Mouse (Mus musculus) splenic B cell, adult 2 months (primary cell): ENCODE data around the gene Rundc3a.
A peak's percentile ranks its signal among the peaks of the same experiment; 100 is the strongest.

Source experiments
- DNase-seq: peaks from one replicate; pipeline ENCODE4 v3.0.0-alpha.2; 2011; ENCODE audit warnings: low read depth, low spot score
- H3K27me3 ChIP-seq: 2 replicates; pipeline ENCODE4 v1.6.1; 2012; ENCODE audit warnings: mild to moderate bottlenecking, low read length, moderate library complexity, mixed read lengths; ENCODE audit not compliant: control insufficient read depth, poor library complexity, insufficient read depth, severe bottlenecking
- H3K36me3 ChIP-seq: 2 replicates; pipeline ENCODE4 v1.6.1; 2012; ENCODE audit warnings: mild to moderate bottlenecking, low read length, moderate library complexity, mixed read lengths; ENCODE audit not compliant: control insufficient read depth, poor library complexity, insufficient read depth, severe bottlenecking

Gene Rundc3a

GRCm38 (mm10) chr11:102437120-102438061, 44.2 kb downstream of the Rundc3a start:
- no peaks in the 10 kb centered on the region for H3K27me3 ChIP-seq
- peaks cover 4% of the 10 kb centered on the region for H3K36me3 ChIP-seq
- DNase-seq, result peak; percentile 53

GRCm38 (mm10) chr11:102438212-102439092, 45.2 kb downstream of the Rundc3a start:
- peaks cover 4% of the 10 kb centered on the region for H3K36me3 ChIP-seq
- DNase-seq, result peak; percentile 82

GRCm38 (mm10) chr11:102439093-102440082, 46.2 kb downstream of the Rundc3a start:
- DNase-seq, result no peak
- Histone ChIP-seq H3K36me3 (peaks cover 4% of the 10 kb centered on the region), H3K27me3 (no peaks in the 10 kb centered on the region)

More at GRCm38 (mm10) chr11:102438212-102439092, 45.2 kb downstream of the Rundc3a start:
- no peaks in the 10 kb centered on the region for H3K27me3 ChIP-seq

- H3K27me3 ChIP-seq, result no peaks in the 10 kb centered on the region; the same call in 1 of the 2 replicates
- H3K36me3 ChIP-seq, result peaks cover 4% of the 10 kb centered on the region
- DNase-seq, result no peak
Observed at GRCm38 (mm10) chr11:102440255-102440654, 47.1 kb downstream of the Rundc3a start.

GRCm38 (mm10) chr11:102441434-102441833, 48.2 kb downstream of the Rundc3a start:
- no peaks in the 10 kb centered on the region; the same call in 1 of the 2 replicates for H3K36me3 ChIP-seq
- no peaks in the 10 kb centered on the region; the same call in 1 of the 2 replicates for H3K27me3 ChIP-seq
- DNase-seq, result no peak

- H3K36me3 ChIP-seq, result no peaks in the 10 kb centered on the region
- no peak for DNase-seq
Observed at GRCm38 (mm10) chr11:102442089-102442488, 48.9 kb downstream of the Rundc3a start.

GRCm38 (mm10) chr11:102443740-102444139, 50.5 kb downstream of the Rundc3a start:
- Histone ChIP-seq H3K27me3 (no peaks in the 10 kb centered on the region; the same call in 1 of the 2 replicates), H3K36me3 (no peaks in the 10 kb centered on the region)
- no peak for DNase-seq

More at GRCm38 (mm10) chr11:102442089-102442488, 48.9 kb downstream of the Rundc3a start:
- no peaks in the 10 kb centered on the region; the same call in 1 of the 2 replicates for H3K27me3 ChIP-seq

- Histone ChIP-seq H3K27me3 (no peaks in the 10 kb centered on the region; the same call in 1 of the 2 replicates), H3K36me3 (no peaks in the 10 kb centered on the region)
- DNase-seq, result no peak
Observed at GRCm38 (mm10) chr11:102444321-102444720, 51.1 kb downstream of the Rundc3a start.

GRCm38 (mm10) chr11:102444781-102445180, 51.6 kb downstream of the Rundc3a start:
- Histone ChIP-seq H3K36me3 (no peaks in the 10 kb centered on the region), H3K27me3 (no peaks in the 10 kb centered on the region; the same call in 1 of the 2 replicates)
- DNase-seq, result no peak

GRCm38 (mm10) chr11:102445264-102445890, 52.2 kb downstream of the Rundc3a start:
- Histone ChIP-seq H3K36me3 (no peaks in the 10 kb centered on the region), H3K27me3 (no peaks in the 10 kb centered on the region; the same call in 1 of the 2 replicates)
- DNase-seq, result no peak

- DNase-seq, result no peak
- Histone ChIP-seq H3K27me3 (no peaks in the 10 kb centered on the region; the same call in 1 of the 2 replicates), H3K36me3 (no peaks in the 10 kb centered on the region)
Observed at GRCm38 (mm10) chr11:102445891-102446361, 52.7 kb downstream of the Rundc3a start.

GRCm38 (mm10) chr11:102446581-102447461, 53.6 kb downstream of the Rundc3a start:
- no peaks in the 10 kb centered on the region; the same call in 1 of the 2 replicates for H3K27me3 ChIP-seq
- no peak for DNase-seq
- no peaks in the 10 kb centered on the region for H3K36me3 ChIP-seq
